Mouse (Mus musculus): Measurements from ENCODE around the gene Pcsk5.

The Pcsk5 gene

DNA sequence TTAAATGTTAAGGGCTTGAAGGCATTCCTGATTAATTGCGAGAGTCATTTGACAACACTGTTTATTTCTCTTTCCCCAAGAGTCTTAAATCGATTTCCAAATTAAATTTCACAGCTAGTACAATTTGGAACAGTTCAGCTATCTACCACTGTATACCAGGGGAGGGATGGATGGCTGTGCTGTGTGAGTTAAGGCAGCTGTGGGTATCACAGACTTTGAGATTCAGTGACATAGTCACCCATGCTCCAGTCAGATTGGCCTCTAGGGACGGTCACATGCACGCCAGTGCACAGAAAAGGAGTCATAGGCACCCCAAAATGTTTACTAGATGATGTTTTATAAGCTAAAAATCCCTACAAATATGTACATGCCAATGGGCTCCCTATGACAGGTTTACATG lies 260.0 kb downstream of the Pcsk5 start:
- peak in 1 of 2 experiments; percentile 15 for DNase-seq (ENCODE audit: low spot score in 2 of 2)

DNA sequence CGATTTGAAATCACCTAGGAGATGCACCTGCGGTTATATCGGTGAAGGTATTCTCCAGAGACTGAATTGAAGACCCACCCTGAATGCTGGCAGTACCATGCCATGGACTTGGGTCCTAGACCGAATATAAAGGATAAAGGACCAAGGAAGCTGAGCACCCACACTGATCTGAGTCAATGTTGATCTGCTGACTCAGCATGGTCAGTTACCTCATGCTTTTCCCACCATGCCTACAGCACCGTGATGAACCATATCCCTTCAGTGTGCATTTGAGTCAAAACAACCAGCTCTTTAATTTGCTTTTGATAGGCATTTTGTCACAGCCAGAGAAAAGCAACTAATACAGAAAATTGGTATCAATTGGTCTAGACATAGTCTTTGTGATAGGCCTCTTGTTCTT lies 262.9 kb downstream of the Pcsk5 start:
- peak in 1 of 2 experiments; percentile 14 for DNase-seq (ENCODE audit: low spot score in 2 of 2)

DNA sequence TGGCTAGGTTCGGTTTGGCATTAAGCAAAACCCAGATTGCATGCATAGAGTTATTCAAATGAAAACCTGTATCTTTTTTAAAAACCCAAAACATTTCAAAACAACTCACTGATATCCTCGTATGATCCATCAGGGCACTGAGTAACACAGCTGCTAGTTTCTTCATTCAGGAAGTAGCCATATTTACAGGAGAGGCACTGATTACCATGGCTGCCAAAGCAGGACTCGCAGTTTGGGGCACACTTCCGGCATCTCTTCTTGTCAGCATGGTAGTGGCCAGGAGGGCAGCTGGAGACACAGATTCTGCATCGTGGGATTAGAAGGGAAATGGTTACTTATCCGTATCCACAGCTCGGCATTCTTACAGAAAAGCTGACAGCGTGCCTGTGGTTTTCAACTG lies 265.1 kb downstream of the Pcsk5 start:
- peak in 1 of 2 experiments; percentile 26 for DNase-seq (ENCODE audit: low spot score in 2 of 2)

DNA sequence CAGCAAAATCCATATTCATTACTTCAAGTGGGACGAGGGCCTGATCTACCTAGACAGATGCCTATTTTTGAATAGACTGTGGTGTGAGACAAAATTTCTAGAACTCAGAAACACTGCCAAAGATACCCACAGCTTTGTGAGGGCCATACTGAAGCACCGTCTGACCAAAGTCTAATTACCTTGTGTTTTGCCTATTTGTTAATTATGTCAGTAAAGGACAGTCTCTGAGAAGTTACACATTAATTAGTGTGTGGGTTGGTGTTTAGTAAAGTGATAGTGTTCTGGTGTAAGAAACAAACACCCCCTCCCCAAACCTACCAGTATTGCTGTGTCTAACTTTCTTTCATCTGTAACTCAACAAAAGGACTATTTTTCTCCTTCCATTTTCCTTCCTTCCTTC lies 266.5 kb downstream of the Pcsk5 start:
- DNase-seq (ENCODE audit: low spot score in 2 of 2), result no peak

DNA sequence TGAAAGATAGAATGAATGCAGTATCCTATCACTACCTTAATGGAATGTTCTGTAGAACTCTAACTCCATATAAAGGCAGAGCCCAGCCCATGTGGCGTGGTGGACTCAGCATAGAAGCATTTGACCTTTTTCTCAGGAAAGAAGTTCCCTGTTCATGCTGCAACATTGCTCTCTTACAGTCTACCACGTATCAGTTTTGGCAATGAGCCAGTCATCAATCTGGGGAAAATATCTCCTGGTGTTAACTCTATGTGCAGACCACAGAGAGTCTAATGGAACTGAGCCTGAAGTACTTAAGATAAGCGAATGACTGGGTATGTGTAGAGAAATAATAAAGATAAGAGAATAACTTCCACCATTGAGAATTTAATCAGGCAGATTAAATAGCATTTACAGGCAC lies 270.2 kb downstream of the Pcsk5 start:
- DNase-seq (ENCODE audit: low spot score in 2 of 2), result peak in 1 of 2 experiments; percentile 28

DNA sequence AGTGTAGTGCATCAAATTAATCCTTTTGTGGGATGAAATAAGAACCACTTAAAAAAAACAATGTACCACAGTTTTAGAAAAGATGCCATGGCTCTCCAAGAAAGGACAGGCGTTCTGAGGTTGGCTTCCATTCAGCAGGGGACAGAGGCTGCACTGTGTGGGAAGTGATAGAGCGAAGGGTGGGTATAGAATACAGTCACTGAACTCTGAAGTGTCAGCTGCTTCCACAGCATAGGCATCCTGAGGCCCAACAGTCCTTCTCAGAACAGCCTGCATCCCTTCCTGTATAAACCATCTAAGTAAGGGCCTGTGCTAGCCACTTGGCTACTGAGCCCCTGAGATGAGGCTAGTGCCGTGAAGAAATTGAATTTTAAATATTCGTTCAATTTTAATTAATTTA lies 271.3 kb downstream of the Pcsk5 start:
- DNase-seq (ENCODE audit: low spot score in 2 of 2), result peak in 1 of 2 experiments; percentile 17

DNA sequence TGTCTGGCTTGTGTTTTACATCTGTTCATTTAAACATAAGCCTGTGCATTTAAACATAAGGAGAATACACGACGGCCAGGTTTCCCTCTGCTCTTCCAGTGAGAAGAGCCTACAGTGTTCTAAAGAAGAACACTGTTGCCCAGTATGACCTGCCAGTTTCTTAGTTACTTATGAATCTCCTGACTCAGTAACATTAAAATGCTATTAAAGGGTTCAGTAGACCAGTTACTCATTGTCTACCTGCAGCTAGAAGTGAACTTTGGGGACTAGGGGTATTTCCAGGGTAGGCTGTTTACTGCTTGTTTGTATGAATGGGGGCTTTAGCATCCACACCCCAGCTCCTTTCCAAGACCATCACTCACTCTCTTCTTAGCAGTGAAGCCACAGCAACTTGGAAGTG lies 278.7 kb downstream of the Pcsk5 start:
- DNase-seq (ENCODE audit: low spot score in 2 of 2), result peak in 1 of 2 experiments; percentile 11

DNA sequence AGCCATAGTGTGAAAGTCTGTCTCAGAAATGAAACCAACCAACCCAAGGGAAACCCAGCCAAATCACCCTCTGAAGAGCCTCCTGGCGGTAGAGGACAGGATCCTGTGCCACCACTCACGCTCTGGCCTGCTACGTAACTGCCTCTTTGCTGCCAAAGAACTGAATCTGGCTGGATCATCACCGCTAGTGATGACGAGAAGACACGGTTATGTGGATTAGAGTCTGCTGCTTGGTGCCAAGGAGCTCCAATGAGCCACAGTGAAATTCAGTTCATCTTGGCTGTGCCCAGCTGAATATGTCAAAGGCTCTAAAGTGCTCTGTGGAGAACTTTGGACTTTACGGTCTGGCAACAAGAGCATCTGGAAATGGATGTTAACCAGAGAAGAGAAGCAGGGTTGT lies 282.3 kb downstream of the Pcsk5 start:
- no peak for DNase-seq (ENCODE audit: low spot score in 2 of 2)

DNA sequence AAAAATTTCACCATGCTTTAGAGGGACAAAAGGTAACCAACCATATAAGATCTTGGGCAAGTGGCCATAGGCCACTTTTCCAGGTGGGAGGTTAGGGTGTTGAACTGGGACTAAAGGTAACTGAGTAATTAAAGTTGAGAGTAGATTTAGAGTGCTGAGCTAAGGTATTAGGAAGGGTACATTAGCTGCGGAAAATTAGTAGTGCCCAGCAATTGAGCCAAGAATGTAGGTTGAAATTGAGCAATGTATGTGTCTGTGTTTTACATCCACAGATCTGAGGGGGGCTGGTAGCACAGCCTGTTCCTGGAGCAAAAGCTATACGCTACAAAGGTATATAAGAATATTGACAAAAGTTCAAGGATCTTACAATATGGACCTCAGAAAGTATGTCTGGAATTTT lies 282.9 kb downstream of the Pcsk5 start:
- no peak for DNase-seq (ENCODE audit: low spot score in 2 of 2)

DNA sequence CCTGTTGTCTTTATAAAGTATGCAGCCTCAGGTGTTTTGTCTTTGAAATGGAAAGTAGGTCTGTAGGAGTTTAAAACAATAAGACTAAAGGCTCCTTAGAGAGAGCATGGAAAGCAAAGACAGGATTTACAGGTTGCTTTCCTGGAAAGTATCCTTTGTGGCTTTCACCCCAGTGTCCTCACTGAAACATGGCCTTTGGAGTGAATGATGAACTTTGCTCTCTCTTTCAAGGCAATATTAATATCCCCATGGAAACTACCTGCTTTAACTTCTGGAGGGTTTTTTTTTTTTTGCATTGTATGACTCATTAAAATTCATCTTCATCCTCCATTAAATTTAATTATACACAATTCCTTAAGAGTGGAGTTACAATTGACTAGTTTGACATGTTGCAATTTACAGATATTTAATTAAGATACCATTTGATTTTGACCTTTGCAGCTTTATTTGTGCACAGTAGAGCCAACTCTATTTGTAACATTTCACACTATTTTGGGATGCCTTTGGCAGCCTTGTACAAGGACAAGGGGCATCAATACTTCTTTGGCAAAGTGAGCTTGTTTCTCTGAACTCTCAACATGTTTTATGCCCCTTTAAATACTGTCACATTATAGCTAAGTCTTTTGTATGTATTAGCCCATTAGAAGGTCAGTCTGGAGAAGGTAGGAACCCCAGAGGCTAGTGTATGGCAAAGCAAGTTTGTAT lies 283.9 kb downstream of the Pcsk5 start:
- no peak for DNase-seq (ENCODE audit: low spot score in 2 of 2)

DNA sequence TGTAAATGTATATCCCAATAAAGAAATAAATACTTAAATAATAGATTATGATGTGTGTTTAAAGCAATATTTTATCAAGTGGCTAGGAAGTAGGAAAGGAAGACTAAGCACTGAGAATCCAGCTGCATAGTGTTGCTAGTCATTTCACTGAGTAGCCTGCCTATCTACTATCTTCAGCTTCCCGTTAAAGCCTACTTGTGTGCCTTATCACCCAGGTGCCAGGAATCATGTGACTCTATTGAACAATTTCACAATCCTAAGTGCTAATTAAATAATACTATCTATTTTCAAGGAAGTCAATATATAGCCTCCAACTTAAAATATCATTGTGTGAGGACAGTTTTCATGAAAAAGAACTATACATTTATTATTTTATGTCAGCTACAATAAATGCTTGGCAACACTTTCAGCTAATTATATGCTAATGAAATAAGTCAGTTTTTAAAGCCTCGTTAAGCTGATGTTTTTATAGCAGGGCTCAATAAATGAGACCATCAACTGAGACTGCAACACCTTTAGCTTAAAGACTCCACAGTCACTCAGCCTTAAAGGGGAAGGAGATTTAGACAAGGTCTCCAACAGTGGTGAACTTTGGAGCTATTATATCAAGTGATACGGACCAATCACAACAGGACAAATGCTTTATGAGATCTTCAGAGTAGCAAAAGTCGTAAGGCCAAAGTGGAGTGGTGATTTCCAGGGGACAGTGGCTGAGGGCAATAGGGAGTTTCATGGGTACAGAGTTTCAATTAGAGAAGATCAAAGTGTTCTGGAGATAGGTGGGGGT lies 308.5 kb downstream of the Pcsk5 start:
- no peak for DNase-seq (ENCODE audit: low spot score in 2 of 2)

DNA sequence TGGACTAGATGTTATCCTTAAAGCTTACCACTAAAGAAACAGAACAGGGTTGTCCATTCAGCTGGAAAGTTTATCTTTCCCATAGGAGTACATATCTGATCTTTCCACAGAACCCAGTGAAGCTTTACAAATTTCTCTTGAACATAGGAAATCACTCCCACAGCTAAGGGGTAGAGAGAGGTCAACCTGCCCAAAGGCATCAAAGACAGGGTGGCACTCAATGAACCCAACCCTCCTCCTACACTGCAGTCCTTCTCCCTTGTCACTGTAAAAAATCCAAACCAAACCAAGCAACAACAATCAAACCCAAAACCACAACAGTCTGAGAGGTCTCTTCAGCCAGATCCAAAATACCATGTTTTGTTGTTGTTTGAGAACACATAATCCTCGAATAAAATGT lies 311.9 kb downstream of the Pcsk5 start:
- DNase-seq (ENCODE audit: low spot score in 2 of 2), result no peak

DNA sequence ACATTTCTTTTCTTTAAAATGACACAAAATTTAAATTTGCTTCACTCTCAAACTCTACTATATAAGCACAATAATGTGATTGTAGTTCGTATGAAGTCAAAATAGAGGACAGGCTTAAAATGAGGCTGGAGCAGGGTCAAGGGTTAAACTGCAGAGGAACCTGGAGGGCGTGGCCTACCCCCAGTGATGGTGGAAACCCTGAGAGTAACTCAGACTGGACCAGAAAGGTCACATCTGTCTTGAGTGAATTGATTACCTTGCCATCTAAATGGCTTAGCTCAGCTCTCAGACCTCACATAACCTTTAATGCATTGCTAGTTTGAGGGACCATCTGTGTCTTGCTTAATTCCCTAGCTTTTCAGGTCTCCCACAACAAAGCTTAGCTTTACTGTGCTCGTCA lies 323.0 kb downstream of the Pcsk5 start:
- DNase-seq (ENCODE audit: low spot score in 2 of 2), result no peak

DNA sequence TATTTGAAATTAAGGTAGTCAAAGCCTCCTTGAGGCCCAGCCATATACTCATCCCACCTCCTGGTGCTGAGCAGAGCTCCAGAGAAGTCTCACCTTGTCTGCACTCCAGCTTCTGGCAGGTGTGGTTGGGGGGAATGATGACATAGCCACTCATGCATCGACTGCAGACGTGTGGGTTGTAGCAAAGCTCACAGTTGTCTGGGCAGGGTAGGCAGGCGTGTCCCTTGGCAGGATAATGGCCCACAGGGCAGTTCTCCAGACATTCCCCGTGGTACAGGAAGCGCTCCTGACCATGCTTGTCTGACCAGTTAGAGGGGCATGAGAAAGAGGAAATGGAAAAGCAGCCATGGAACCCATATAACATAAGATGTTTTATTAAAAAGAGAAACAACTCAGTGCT lies 326.1 kb downstream of the Pcsk5 start:
- DNase-seq (ENCODE audit: low spot score in 2 of 2), result no peak

DNA sequence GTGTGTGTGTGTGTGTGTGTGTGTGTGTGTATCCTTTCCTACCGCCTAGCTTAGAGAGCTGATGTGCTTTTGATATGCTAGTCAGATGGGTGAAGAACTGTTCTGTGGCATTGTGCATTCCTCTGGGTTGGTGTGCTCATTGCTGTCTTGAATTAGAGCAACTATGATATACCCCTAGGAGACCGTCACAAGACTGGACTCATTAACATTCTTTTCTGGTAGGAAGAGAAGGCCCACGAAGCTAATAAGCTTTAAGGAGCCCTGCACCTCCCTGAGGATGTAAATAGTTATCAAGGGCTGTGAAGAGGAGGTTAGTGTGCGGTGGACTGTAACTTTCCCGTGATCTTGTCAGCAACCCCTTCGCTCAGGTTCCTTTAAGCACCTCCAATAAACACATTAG lies 333.2 kb downstream of the Pcsk5 start:
- DNase-seq (ENCODE audit: low spot score in 2 of 2), result no peak

DNA sequence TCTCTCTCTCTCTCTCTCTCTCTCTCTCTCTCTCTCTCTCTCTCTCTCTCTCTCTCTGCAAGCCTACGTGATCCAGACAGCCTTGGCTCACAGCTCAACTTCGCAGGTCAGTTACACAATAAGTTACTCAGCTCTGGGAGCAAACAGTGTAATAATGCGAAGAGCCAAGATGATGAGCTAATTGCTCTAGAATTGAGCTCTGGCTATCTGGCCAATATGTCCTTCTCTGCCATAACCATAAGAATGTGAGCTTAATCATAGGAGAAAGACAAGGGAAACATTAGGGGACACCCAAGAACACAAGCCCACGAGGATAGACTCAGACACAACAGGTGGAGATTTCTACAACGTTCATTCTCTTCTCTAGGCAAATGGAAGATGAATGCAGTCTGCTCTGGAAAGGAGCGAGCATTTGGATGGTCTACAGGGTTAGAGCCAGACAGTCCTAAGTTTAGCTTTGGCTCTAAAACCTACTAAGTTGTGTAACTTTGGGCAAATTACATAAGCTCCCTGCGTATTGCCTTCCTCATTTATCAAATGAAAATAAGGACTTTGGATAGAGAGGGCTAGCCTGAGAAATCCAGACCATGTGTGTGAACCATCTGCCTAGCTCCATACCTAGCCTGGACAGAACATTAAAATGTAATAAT lies 338.7 kb downstream of the Pcsk5 start:
- DNase-seq (ENCODE audit: low spot score in 2 of 2), result no peak

DNA sequence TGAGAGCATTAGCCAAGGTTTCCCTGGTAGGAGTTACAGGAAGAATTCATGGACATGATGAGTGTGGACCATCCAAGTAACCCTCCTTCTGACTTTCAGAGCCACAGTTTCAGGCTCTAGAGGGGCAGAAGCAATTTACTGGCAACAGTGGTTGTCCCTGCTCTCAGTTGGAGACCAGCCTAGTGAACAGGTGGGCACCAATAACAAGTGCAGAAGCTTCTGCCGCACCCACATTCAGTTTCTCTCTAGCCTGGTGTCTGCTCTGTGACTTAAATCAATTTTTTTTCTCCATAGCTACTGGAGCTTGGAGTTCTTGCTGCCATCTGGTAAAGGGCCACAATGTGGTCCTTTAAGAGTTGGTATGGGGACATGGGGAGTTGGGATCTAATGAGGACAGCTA lies 341.3 kb downstream of the Pcsk5 start:
- no peak for DNase-seq (ENCODE audit: low spot score in 2 of 2)

DNA sequence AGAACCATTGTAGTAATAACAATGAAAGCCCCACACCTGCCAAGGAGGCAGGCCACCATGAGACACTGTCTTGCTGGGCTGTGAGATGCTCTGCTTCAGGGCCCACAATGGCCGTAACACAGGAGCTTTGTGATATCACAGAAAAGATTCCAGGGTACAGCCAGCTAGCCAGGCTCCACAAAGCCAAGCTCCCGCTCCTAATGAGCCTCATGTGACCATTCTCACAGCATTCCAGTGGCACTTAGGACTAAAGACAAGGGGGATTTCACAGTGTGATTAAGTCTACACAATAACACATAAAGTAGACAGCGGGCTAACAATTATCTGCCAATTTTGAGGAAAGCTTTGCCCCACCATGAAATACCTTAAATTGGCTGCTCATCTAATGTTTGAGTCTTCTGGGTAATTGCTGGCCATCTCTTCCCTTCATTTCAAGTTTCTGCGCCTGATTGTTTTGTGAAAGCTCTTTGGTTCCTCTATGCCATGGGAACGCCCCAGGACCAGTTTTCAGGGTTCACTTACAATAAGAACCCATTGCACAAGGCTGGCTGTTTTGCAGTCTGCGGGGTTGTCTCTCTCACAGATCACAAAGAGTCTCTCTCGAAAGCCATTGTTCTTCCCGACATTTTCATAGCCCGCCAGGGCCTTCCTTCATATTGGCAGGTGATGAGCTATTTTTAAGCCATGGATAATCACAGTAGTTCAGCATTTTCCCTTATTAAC lies 345.4 kb downstream of the Pcsk5 start:
- no peak for DNase-seq (ENCODE audit: low spot score in 2 of 2)

DNA sequence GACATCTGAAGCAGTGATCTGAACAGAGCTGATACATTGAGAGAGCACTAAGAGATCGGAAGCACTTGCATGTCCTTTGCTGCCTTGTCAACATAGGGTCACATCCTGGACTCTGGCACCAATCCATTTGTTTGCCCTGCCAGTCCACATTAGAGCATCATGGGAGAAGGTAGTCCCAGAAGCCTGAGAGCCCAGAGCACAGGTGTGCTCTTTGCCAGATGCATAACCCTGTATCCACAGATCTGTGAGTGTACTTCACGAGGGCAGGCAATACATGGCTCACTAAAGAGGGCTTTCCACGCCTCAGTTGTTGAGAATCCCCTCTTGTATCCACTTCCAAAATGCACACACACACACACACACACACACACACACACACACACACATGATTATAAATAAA lies 346.1 kb downstream of the Pcsk5 start:
- DNase-seq (ENCODE audit: low spot score in 2 of 2), result no peak

DNA sequence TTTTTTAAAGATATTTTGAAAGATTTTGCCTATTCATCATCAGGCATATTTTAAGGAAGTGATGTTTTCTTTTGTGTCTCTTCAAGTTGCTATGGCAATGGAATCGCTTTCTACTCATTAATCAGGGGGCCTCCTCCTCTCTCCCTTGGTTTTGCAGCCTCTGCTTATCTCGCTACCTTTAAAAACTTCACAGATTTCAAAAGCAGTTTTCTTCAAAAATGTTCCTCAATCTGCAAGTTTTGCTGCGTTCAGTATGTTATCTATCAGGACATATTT lies 347.6 kb downstream of the Pcsk5 start:
- no peak for DNase-seq (ENCODE audit: low spot score in 2 of 2)

DNA sequence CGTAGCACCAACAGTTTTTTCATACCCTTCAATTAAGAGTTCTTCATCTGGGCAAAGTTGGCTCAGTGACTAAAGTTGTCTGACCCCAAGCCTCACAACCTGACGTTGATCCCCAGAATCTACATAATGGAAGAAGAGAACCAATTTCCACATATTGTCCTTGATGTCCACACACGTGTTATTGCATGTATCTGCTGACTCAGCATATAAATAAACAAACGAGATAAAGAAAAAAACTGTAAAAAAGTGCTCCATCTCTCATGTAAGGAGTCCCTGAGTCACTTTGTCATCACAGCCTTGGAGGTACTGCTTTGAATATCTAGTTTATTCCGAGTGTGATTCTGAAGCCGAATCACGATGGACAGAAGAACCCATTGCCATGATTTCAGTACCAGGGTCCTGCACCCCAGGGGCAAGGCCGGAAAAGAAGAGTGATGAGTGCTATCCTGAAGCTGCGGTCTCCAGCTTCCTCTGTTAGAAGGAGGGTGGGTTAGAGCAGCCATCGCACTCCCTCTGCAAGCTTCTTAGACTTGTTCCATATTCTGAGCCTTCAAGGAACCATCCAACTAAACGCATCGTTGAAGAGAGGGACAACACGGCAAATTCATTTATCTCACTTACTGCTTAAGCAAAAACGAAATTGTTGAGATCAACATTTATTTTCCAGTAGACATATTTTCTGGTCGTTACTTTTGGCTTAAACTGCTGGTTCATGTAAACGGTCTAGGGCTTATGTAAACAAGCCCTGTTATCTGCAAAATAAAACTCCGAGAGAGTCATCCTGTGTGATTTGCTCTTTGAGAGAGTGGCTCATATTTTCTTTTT lies 348.2 kb downstream of the Pcsk5 start:
- DNase-seq (ENCODE audit: low spot score in 2 of 2), result no peak
